Mouse (Mus musculus) splenic B cell, adult 2 months (primary cell): ENCODE measurements around the gene Fto.

Source experiments
- DNase-seq: peaks from one replicate; pipeline ENCODE4 v3.0.0-alpha.2; 2011; ENCODE audit warnings: low read depth, low spot score
- H3K27me3 ChIP-seq: 2 replicates; pipeline ENCODE4 v1.6.1; 2012; ENCODE audit warnings: mild to moderate bottlenecking, low read length, moderate library complexity, mixed read lengths; ENCODE audit not compliant: control insufficient read depth, poor library complexity, insufficient read depth, severe bottlenecking
- H3K36me3 ChIP-seq: 2 replicates; pipeline ENCODE4 v1.6.1; 2012; ENCODE audit warnings: mild to moderate bottlenecking, low read length, moderate library complexity, mixed read lengths; ENCODE audit not compliant: control insufficient read depth, poor library complexity, insufficient read depth, severe bottlenecking

The Fto gene

DNA sequence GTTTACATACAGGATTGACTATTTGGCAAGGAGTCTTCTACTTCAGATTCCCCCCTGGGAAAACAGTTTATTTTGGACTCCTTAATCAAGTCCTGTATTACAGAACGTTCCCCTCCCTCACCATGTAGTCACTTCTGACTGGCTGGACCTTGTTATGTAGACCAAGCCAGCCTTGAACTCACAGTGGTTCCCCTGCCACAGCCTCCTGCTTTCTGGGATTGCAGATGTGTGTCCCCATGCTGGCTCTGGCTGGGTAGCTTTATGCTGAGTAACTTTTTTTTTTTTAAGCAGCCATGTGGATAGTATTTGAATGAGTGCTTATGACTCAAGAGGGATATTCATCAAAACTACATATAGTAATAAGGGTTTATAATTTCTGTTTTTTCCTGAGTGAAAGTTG lies 27.4 kb downstream of the Fto start:
- no peak for DNase-seq
- no peaks in the 10 kb centered on the region; the same call in 1 of the 2 replicates for H3K36me3 ChIP-seq
- H3K27me3 ChIP-seq = no peaks in the 10 kb centered on the region

- no peaks in the 10 kb centered on the region; the same call in 1 of the 2 replicates for H3K36me3 ChIP-seq
- no peak for DNase-seq
- no peaks in the 10 kb centered on the region for H3K27me3 ChIP-seq
These were observed 28.9 kb downstream of the Fto start for GRCm38 (mm10) chr8:91342196-91342595.

- DNase-seq = no peak
- H3K27me3 ChIP-seq = no peaks in the 10 kb centered on the region
- no peaks in the 10 kb centered on the region; the same call in 1 of the 2 replicates for H3K36me3 ChIP-seq
These were observed 29.5 kb downstream of the Fto start for GRCm38 (mm10) chr8:91342798-91343197.

DNA sequence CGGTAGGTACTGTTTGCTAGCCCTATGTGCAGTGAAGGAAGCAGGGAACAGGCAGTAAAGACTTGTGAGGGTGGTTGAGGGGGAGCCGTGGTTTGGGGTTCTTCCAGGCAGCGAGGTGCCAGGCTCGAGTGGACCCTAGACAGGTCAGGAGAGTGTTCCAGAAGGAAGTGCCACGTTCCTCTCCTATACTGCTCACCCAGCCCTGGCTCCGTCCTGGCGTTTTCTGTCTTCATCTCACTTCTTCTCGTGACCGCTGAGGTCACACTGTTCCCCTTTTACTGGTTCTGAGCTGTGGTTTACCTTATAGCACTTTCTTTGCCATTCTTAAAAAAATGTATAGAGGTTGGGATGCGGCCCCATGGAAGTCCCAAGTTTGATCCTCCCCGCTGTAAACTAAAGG lies 31.3 kb downstream of the Fto start:
- Histone ChIP-seq H3K36me3 (no peaks in the 10 kb centered on the region), H3K27me3 (no peaks in the 10 kb centered on the region)
- DNase-seq = no peak

- no peak for DNase-seq
- Histone ChIP-seq H3K36me3 (no peaks in the 10 kb centered on the region), H3K27me3 (no peaks in the 10 kb centered on the region)
These were observed 33.8 kb downstream of the Fto start for GRCm38 (mm10) chr8:91347146-91347545.

- no peak for DNase-seq
- no peaks in the 10 kb centered on the region for H3K36me3 ChIP-seq
- H3K27me3 ChIP-seq = no peaks in the 10 kb centered on the region
These were observed 34.3 kb downstream of the Fto start for GRCm38 (mm10) chr8:91347595-91347994.

DNA sequence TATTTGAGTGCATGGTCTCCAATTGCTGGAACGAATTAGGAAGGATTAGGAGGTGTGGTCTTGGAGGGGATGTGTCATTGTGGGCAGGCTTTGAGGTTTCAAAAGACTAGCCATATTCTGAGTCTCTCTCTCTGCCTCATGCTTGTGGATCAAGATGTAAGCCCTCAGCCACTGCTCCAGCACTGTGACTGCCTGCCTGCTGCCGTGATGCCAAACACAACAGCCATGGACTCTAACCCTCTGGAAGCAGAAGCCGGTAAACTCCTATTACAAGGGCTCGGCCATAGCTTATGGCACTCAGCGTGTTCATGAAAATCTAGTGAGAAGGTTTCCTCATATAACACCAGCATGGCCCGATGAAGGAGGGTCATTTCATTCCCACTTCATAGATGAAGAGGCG lies 36.5 kb downstream of the Fto start:
- H3K36me3 ChIP-seq = no peaks in the 10 kb centered on the region
- DNase-seq = no peak
- no peaks in the 10 kb centered on the region for H3K27me3 ChIP-seq

- no peaks in the 10 kb centered on the region for H3K36me3 ChIP-seq
- DNase-seq = no peak
- no peaks in the 10 kb centered on the region for H3K27me3 ChIP-seq
These were observed 37.3 kb downstream of the Fto start for GRCm38 (mm10) chr8:91350628-91351027.

- Histone ChIP-seq H3K36me3 (no peaks in the 10 kb centered on the region; the same call in 1 of the 2 replicates), H3K27me3 (no peaks in the 10 kb centered on the region)
- DNase-seq = no peak
These were observed 39.3 kb downstream of the Fto start for GRCm38 (mm10) chr8:91352598-91352997.

DNA sequence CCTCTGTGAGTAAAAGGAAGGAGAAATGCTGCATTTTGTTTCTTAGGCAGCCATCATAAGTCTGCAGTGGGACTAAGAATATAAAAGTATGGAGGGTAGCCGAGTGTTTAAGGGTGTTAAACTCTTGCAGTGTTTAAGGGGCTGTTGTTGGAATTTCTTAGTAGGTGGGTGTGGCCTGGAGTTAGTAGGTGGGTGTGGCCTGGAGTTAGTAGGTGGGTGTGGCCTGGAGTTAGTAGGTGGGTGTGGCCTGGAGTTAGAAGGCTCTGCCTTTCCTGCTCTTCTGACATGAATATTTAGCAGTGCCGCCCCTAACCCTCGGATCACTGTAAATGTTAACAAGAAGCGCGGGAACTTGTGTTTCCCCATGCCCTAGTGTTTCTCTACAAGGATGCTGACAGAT lies 39.7 kb downstream of the Fto start:
- DNase-seq = no peak
- H3K27me3 ChIP-seq = no peaks in the 10 kb centered on the region
- H3K36me3 ChIP-seq = no peaks in the 10 kb centered on the region; the same call in 1 of the 2 replicates

DNA sequence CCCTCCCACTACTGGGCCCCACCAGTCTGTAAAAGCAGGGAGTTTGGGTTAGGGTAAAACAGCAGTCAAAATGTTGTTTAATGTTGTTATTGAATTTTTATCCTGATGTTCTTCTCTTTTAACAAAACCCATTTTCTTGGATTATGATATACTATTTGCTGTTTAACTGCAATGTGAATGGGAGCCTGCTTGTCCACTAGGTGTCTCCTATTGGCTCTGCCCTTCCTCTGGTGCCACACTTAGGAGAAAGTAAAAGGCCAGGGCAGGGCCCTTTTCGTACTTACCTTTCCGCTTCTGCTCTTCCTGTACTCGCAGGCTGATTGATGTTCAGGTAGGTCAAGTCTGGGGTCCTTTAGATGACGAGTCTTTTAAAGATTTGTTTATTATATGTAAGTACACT lies 40.6 kb downstream of the Fto start:
- no peak for DNase-seq
- Histone ChIP-seq H3K27me3 (no peaks in the 10 kb centered on the region), H3K36me3 (no peaks in the 10 kb centered on the region; the same call in 1 of the 2 replicates)

GRCm38 (mm10) chr8:91355301-91355905 lies 42.1 kb downstream of the Fto start:
- Histone ChIP-seq H3K27me3 (no peaks in the 10 kb centered on the region), H3K36me3 (no peaks in the 10 kb centered on the region; the same call in 1 of the 2 replicates)
- DNase-seq = no peak

DNA sequence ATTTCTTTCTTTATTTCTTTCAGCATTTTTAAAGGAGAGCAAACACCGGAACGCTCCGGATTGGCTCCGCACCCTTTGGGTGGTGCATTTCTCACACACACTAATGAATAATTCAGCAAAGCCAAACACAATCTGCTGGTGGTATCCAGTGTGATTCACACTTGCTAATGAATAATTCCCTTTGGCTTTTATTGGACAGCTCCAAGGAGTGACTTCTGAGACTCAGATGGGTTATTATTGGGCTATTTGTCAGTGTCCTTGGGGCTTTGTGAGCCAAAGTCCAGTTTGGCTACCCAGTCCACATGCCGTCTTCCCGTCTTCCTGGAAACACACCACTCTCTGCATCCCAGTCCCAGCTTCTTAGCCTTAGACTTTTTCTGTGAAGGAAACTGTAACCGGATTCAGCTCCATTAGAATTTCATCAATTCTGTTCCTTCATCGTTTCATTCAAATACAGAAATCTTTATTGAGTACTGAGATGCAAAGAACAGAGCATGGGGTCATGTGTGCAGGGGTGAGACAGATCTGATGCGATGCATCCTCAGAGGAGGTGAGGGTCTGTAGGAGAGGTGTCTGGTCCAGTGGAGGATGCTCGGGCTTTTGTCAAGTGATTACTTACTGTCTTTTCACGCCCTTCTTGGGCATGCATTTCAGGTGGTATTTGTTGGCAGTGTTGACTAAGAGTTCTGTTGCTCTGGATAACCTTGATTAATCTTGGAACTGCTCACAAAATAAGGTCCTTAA lies 42.8 kb downstream of the Fto start:
- Histone ChIP-seq H3K27me3 (no peaks in the 10 kb centered on the region), H3K36me3 (no peaks in the 10 kb centered on the region; the same call in 1 of the 2 replicates)
- DNase-seq = no peak

DNA sequence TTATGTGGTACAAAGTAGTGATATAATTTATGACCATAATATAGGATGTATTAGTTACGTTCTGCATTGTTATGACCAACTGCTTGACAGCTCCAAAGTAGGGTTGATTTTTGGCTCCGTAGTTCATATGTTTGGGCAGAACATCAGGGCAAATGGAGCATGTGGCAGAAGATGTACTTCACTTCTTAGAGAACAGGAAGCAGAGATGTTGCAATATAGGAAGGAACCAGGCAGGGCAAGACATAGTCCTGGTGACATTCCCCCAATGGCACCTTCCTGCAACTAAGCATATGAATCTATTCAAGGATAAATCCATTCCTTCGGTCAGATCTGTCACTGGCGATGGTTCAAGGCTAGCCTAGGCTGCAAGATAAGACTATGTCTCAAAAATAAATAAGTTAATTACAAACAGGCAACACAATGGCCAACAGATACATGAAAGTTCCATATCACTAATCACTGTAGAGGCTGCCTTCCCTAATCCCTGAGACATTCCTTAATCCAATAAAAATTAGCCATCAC lies 44.2 kb downstream of the Fto start:
- no peaks in the 10 kb centered on the region; the same call in 1 of the 2 replicates for H3K36me3 ChIP-seq
- no peak for DNase-seq
- no peaks in the 10 kb centered on the region for H3K27me3 ChIP-seq

DNA sequence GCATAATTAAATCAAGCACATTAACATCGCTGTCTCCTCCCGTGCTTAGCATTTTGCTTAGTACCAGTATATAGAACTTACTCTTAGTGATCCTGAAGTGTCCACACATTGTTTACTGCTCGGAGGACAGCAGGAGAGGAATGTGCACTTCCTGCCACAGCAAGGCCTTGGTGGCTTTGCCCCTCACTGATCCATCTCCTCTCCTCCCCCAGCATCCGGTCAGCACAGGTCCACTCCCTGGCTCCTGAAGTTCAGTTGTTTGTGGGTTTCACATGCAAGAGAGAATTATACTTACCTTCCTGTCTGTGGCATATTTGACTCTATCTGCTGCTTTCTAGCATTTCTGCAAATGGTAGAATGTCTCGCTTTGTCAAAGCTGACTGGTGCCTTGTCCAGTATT lies 44.7 kb downstream of the Fto start:
- no peaks in the 10 kb centered on the region for H3K27me3 ChIP-seq
- H3K36me3 ChIP-seq = no peaks in the 10 kb centered on the region; the same call in 1 of the 2 replicates
- DNase-seq = no peak
